Mouse (Mus musculus) layer of hippocampus, adult 2 months (tissue): ENCODE data around the gene Gm20816. TPM values are rescaled to one million over a fixed set of nuclear protein-coding genes. Genes with fewer than 3 reads are reported as not detected.
"Not testable (repeated sequence)": the region's sequence is repeated elsewhere in the genome, so short reads cannot be mapped to it uniquely, and the experiment has no call there.

Experiments used
- DNase-seq, 2 experiments: peaks; one replicate each; pipeline ENCODE4 v3.0.0; 2022; ENCODE audit warnings: low spot score in 2 of 2
- H3K27ac ChIP-seq: fragments of 200-600 bp; 2 replicates; pipeline ENCODE4 v1.8.1; 2022
- H3K4me3 ChIP-seq: fragments of 200-600 bp; 2 replicates; pipeline ENCODE4 v1.8.1; 2022; ENCODE audit warnings: mild to moderate bottlenecking
- long read RNA-seq, 2 experiments: library from polyadenylated mRNA; stranded (forward); transcript quantifications; one replicate each; pipeline ENCODE4 v2.0.0; 2021; ENCODE audit warnings: borderline mapping rate in 2 of 2
- total RNA-seq, 2 experiments: library from RNA; stranded (reverse); gene quantifications; 2 replicates each; pipeline ENCODE4 v1.2.3; 2021

Gene Gm20816
- total RNA-seq, result not detected
- long read RNA-seq, experiment 1, result 0 reads
- long read RNA-seq, experiment 2, result 0 reads

DNA sequence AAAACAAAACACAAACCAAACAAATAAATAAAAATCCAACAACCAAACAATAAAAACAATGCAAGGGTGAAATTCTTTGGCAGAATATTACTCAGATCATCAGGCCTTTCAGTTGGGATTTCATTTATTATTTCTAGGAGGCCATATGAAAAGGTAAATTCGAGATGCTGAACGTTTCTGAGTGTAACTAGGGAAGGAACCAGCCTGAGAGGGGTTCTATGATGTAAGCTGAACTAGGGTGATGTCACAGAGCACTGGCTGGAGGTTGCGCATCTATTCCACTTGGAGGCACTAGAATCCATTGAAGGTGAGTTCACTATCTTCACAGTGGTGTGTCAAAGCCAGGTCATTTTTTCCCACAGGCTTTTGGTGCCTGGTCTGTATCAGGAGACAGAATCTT lies at the start of gene Gm20816:
Gene Gm20816 (plus strand): TSS at position 301 of the 400 bp plus-strand sequence.
- not testable (repeated sequence) for H3K27ac ChIP-seq, H3K4me3 ChIP-seq, DNase-seq

Other genes with a start within 250 kb of the Gm20816 start
- not detected for gene Gm20937, start 243.1 kb upstream of the Gm20816 start, total RNA-seq